Mouse (Mus musculus): ENCODE measurements around the gene Shoc2.

Shoc2 gene

GRCm38 (mm10) chr19:54040356-54041028 lies 96.4 kb downstream of the Shoc2 start:
- no peak for DNase-seq

- no peak for DNase-seq
Measured at GRCm38 (mm10) chr19:54041029-54041367, 96.9 kb downstream of the Shoc2 start.

GRCm38 (mm10) chr19:54043851-54044250 lies 99.7 kb downstream of the Shoc2 start, which contains the start of gene Adra2a:
Adra2a (plus strand) TSS chr19:54044151.
- DNase-seq, result no peak

- DNase-seq, result peak; percentile 63
Measured at GRCm38 (mm10) chr19:54044507-54045371, 100.6 kb downstream of the Shoc2 start.

GRCm38 (mm10) chr19:54045412-54045811 lies 101.3 kb downstream of the Shoc2 start:
- no peak for DNase-seq

GRCm38 (mm10) chr19:54045931-54046683 lies 102.0 kb downstream of the Shoc2 start:
- DNase-seq, result peak; percentile 29

- no peak for DNase-seq
Measured at GRCm38 (mm10) chr19:54046684-54047070, 102.6 kb downstream of the Shoc2 start.

GRCm38 (mm10) chr19:54047386-54048050 lies 103.4 kb downstream of the Shoc2 start:
- DNase-seq, result no peak

GRCm38 (mm10) chr19:54048161-54048885 lies 104.2 kb downstream of the Shoc2 start:
- no peak for DNase-seq

- DNase-seq, result no peak
Measured at GRCm38 (mm10) chr19:54051651-54052050, 107.5 kb downstream of the Shoc2 start.

- DNase-seq, result no peak
Measured at GRCm38 (mm10) chr19:54055845-54056244, 111.7 kb downstream of the Shoc2 start.

- DNase-seq, result no peak
Measured at GRCm38 (mm10) chr19:54068447-54068846, 124.3 kb downstream of the Shoc2 start.

GRCm38 (mm10) chr19:54070521-54070920 lies 126.4 kb downstream of the Shoc2 start:
- DNase-seq, result no peak

GRCm38 (mm10) chr19:54072233-54072800 lies 128.2 kb downstream of the Shoc2 start:
- no peak for DNase-seq

- DNase-seq, result no peak
Measured at GRCm38 (mm10) chr19:54076362-54077349, 132.6 kb downstream of the Shoc2 start.

GRCm38 (mm10) chr19:54081303-54081702 lies 137.2 kb downstream of the Shoc2 start:
- no peak for DNase-seq

- no peak for DNase-seq
Measured at GRCm38 (mm10) chr19:54081716-54082165, 137.6 kb downstream of the Shoc2 start.
